Mouse (Mus musculus): ENCODE results near the gene Cass4.

GRCm38 (mm10) chr2:172474970-172475369 is 81.4 kb downstream of the Cass4 start:
- TF ChIP-seq POLR2A (IDR thresholded peaks at IDR 0.05; ENCODE audit: extremely low read depth, insufficient read depth, low read length) (no peak), CTCF (IDR thresholded peaks at IDR 0.05; ENCODE audit: low read depth, low read length) (peak; percentile 54)

All from liver, adult 2 months (tissue).